Mouse (Mus musculus) megakaryocyte progenitor cell, adult 5-6 weeks (primary cell): Measurements from ENCODE around the gene Gtdc1. TPM values are rescaled to one million over a fixed set of nuclear protein-coding genes. Genes with fewer than 3 reads are reported as not detected.

Source experiments
- ATAC-seq: replicated peaks from 2 replicates; pipeline ENCODE4 v1.8.0; 2016; ENCODE audit warnings: mild to moderate bottlenecking, moderate TSS enrichment, inconsistent platforms; ENCODE audit not compliant: poor library complexity
- total RNA-seq, 2 experiments: library from RNA; stranded (forward) in 1 of 2; stranded (reverse) in 1 of 2; fragments of 157-497, 149-512 nt in 1 of 2; fragments of 200-1000 nt in 1 of 2; gene quantifications; 2 replicates each; pipeline versions ENCODE4 v1.2.3 to v1.2.4; 2015 to 2017

Gene Gtdc1
- total RNA-seq, 2 experiments from 2014 or later, result 16.9 to 18.6 TPM

DNA sequence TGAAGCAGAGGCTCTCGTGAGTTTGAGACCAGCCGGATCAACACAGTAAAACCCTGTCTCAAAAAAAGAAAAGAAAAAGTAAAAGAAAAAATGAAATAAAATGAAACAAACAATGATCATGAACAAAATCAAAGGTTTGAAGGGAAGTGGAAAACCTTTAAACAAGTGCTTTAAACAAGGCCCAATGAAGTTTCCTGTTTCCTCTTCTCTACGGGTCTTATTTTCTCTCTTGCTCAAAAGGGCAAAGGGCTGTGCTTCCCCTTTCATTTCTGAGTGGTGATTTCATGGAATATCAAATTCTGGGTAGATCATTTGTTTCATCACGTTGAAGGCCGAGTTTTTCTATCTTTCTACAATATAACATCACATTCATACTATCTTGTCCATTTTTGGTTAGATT is 136.3 kb downstream of the Gtdc1 start:
- ATAC-seq, result no peak

DNA sequence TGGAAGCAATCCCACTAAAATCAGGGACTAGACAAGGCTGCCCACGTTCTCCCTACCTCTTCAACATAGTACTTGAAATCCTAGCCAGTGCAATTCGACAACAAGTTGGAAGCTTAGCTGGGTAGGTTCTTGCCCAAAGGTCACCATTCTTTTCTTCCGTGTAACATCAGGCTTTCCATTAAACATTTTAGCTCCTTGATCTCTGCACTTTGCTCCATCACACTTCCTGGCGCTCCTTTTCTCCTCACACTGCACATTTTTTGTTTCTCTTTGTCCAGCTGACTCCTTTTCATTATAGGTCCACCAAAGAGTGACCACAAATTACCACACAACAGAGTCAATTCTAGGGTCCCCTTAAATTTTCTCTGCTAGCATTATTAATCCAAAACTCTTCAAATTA is 144.7 kb downstream of the Gtdc1 start:
- no peak for ATAC-seq

DNA sequence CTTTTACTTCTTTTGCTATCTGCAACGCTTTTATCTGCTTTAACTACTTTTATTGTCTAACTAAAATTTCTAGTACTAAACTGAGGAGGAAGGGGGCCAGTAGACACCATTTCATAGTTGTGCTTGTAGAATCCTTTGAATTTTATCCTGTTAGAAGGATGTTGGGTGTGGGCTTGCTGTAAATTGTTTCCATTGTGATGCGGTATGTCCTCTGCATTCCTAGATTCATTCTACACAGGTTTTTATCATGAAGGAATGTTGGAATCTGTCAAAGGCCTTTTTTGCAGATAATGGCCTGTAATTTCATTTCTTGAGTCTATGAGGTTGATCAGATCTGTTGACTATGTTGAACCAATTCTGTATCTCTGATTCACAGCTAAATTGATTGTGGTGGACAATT is 146.5 kb downstream of the Gtdc1 start:
- ATAC-seq, result no peak

DNA sequence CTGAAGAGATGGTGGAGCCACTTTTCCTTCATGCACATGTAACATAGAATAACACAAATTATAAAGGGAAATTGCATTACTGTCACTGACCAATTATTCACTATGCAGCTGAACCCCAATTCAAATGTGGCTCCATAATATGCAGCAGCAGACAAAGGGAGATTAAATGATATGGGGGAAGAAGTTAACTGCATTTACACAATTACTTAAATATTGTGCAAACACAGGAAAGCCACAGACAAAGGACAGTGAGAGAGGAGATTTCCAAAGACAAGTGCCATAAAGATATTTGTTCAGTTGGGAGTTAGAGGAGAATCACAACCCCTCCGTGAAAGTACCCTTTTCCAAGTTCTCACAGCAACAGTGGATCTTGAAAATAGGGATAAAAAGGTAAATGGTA is 163.6 kb downstream of the Gtdc1 start:
- ATAC-seq, result peak; percentile 31; the same call in 1 of the 2 replicates

DNA sequence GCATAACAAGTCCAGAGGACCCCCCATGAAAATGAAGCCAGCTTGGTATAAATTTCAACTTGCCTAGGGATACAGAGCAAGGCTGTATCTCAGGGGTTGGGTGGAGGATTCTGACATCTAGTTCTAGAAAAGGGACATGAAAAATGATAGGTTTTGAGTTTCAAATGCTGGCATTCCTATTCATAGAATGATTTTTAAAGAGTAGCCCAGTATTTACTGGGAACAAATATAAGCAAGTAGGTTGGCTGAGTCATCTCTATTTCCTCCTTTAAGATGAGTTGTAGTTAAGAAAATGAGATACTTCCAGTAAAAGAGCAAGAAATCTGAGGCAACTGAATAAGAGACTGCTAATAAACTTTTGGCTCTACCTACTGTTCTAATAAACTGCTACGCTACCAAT is 190.8 kb downstream of the Gtdc1 start:
- ATAC-seq, result no peak

DNA sequence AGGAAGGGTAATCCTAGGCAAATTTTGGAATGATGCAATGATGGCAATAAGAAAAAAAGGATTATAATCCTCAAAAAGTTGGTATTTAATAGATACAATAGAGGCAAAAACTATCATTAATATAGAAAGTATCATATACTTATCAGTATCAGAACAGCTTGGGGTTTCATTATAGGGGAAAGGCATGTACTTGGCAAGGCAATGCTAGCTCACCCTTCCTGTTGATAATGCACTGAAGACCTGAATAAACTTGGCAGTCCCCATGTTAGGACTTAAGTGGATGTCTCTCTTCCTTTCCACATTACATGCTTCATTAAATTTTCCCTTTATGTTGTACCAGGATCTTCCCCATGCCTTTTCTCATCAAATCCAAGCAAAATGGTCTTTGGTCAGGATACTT is 206.0 kb downstream of the Gtdc1 start:
- ATAC-seq, result peak; percentile 71

DNA sequence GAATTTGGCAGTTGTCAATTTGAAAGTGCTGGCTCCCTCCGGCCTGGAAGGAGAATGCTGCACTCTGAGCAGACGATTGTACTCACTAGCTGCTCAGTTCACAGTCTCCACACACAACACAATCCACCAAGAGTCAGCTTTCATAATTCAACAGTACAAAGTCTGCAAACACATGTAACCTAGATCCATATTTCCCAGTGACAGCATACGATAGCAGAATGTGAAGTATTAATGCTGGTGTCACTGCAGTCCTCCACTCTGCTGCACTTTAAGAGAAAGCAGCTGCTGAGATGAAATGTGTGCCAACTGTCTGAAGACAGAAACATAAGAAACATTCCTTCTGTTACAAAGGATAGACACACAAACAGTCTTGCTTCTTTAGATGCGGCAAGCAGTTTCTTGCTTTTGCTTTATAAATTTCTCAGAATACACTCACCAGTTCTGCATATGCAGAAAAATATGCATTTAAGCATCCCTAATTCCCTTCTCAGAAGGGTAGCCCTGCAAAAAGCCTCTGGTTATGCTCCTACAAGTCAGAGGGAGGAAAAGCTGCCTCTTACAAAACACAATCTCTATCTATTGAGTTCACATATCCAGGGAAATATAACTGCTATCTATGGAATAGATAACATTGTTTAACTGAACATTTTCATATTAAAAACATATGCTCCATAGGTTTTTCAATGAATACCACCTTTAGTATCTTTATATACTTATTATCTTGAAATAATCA is 221.4 kb downstream of the Gtdc1 start:
- ATAC-seq, result no peak

DNA sequence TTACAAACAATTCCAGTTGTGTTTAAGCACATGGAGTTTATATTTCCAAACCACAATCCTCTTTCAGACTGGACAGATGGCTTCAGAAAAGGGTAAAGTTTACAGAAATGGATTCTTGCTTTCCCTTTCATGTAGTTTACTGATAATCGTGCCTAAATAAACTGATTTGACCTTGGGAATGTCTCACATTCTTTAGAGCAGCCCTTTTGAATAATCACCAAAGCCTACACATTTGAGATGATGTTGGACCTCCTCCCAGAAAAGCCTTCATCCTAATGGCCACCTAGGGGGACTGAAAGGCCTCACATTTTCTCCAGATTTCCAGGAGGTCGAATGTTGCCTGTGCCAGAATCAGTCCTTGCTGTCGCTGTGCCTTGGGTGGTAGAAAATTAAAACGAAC is 227.2 kb downstream of the Gtdc1 start:
- no peak for ATAC-seq

DNA sequence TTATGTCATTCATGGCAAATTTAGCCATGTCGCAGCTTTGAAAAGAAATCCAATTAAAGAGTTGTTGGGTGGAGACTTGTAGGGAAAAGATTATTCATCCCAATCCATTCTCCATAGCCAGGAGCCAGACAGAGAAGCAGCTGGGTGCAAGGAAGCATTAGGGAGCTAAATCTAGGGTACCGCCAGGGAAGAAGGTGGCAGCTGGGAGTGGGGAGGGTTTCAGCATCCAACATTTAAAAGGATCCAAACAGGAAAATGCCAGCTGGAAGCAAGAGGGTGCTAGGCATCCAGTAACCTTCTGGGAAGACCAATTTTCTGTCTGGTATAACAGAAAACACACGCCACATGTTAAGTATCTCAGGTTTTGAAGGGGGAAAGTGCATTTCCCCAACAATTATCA is 231.0 kb downstream of the Gtdc1 start:
- no peak for ATAC-seq

DNA sequence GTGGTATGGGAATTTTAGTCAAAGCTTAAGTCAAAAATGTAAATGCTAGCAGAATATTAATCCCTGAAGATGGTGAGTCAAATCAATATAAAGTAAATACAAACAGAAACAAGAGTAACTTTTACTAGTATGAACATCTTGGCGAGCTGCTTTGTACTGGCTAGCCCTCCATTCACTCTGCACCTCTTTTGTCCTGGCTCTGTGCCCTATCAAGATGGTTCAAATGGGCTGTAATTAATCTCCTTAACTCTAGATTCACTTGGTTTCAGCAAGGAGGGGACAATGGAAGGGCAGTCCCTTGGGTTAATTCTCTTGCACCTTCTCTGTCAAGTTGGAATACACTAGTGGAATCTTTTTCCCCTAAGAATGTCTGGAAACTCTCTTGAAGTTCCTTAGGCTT is 233.6 kb downstream of the Gtdc1 start:
- no peak for ATAC-seq

DNA sequence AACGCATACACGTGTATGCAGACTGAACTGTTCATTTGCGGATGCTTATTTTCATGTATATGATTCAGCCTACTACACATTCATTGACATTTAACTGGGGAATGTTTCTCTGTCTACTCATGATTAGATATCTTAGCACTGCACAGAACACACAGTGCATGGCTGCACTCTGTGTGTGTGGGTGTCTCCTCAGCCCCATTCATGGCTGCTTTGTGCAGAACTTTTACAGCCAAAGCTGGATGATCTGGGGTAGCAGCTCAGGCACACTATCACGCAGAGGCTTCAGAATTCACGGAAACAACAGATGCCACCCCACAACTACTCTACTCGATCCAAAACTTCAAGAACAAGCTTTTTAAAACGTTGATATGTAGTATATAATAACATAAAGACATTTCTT is 263.4 kb downstream of the Gtdc1 start:
- ATAC-seq, result no peak

DNA sequence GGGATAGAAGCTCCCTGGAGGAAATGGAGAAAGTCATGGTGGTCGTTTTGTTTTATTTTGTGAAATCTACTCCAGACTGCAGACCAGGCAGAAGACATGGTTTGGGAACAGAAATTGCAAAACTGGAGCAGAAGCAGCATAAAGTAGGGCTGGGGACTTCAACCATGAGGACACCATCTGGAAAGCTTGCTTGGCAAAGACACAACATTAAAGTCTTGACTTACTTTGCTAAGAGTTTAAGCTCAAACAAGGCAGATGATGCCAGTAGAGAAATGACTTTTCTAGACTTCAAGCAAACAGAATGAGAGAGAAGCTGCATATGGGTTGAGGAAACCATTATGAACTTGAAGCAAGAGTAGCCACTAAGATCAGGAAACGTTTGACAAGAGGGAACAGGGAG is 267.6 kb downstream of the Gtdc1 start:
- no peak for ATAC-seq

DNA sequence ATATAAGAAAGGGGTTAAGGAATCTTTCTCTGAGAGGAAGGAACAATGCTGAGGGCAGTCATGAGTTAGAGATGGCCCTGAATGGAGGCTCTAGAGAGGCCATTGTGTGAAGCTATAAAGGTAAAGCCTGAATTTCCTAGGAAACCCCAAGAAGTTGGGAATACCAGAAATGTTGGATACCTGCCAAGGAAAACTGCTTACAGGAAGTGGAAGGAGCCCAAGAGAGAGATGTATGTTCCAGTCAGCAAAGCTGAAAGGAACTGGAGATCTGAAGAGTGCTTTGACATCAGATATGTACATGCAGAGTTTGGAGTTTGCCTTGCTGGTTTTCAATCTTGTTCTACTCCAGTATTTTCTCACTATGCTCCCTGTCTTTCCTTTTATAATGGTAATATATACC is 268.4 kb downstream of the Gtdc1 start:
- ATAC-seq, result no peak

DNA sequence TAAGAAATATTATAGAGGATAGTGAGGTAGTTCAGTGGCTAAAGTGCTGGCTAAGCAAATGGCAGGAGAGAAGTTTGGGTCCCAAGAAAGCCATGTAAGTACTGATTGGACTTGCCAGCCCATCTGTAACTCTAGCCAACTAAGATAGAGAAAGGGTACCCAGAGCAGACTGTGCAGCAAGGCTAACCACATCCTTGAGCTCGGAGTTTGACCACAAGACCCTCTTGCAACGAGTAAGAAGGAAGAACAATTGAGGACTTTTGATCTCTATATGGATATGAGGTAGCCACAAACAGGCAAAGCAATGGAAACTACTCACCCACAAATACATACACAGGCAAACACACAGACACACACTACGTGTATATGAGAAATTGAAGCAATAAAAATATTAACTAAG is 278.9 kb downstream of the Gtdc1 start:
- ATAC-seq, result peak; percentile 66

DNA sequence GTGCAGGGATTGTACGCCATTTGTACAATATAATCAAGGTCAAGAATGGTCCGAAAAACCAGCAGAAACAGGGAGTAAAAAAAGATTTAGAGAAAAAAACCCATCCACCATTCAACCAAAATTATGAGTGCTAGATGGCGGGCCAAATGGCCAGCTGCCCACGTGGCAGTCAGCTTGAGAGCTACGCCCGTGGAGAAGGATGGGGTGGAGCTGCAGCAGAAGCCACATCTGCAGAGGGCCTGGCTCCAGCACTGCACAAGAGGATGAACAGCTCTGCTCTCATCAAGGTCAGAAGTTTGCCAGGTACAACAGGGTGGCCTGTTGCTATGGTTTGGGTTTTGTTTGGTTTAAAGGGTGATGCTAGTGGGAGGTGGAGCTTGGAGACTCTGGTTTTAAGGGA is 281.1 kb downstream of the Gtdc1 start:
- ATAC-seq, result no peak

DNA sequence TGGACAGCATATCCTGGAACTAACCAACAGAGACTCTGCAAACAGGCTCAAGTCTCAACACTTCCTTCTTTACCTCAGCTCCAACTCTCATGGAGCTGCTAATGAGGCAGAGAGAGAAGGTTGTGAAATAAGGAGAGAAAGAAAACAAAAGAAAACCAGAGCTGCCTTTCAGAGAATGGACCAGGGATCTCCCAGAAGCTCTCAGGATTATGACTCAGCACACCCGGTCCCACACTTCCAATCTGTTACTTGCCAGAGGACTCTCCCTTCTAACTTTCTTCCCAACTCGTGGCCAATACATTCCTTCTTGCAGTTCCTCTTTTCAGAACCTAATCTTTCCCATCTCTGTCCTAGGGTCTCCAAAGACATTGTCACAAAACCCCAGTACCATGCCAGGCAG is 288.1 kb downstream of the Gtdc1 start:
- ATAC-seq, result no peak

DNA sequence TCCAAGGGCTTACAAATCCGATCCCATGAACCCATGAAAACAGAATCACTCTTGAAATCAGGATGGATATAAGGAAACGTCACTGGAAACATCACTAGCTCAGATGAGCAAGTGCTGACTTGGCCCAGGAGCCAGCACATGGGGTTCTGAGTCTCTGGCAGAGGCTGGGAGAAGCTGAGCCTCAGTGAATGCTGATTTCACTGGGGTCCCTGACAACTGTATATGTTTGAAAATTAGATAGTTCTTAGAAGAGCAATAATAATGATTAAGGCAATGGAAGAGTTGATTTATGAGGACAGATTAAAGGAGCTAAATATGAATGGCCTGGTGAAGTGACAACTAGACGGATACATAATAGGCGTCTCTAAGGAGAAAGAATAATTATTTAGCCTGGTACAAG is 289.3 kb downstream of the Gtdc1 start:
- no peak for ATAC-seq

DNA sequence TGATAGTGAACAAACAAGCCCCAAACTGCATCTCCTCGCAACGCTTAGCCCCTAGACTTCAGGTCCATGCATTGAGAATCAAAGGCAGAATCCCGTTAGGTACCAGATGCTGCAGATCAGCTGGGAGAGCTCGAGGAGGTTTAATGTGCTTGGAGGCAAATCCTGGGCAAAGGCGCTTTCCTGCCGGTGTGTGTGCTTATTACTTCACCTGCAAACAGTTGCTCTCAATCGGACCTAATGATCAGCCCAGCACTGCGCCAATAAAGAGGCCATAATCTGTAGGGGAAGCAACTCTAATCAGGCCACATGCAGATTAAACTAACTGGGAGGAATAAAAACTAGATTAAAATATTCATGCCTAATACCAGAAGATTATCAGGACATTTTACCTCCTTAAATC is 293.5 kb downstream of the Gtdc1 start:
- ATAC-seq, result no peak

DNA sequence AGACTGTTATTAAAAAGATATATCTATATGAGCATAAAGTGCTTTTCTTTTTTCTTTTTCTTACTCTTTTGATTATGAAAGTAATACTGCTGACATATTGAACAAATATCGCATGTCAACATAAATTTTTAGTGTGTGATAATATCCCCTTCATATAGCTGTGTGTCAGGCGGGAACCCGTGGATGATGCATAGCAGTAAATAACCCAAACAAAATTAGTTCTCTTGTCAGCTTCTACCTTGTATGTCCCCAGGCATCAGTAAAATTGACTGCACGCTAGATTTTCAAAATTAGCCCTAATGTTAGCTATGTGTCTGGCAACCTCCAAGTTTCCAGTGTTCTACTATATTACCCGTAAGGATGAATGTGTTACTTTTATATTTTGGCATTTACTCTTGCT is 294.4 kb downstream of the Gtdc1 start:
- ATAC-seq, result no peak

DNA sequence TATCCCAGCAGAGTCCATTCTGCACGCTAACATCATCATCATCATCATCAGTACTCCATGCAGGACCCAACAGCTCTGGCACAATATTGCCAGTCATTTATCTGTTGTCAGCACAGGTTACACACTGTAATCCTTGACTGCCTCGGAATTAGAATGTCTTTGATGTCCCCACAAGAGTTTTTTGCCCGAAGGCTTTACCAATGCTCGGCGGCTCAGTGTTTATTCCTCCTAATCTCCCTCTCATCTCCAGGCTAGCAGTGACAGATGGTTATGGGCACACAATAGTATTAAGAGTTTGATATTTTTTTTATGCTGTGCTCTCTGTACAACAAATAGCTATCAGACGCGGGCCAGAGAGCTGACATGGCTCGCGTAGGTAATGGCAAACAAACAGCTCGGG is 294.9 kb downstream of the Gtdc1 start:
- ATAC-seq, result no peak

DNA sequence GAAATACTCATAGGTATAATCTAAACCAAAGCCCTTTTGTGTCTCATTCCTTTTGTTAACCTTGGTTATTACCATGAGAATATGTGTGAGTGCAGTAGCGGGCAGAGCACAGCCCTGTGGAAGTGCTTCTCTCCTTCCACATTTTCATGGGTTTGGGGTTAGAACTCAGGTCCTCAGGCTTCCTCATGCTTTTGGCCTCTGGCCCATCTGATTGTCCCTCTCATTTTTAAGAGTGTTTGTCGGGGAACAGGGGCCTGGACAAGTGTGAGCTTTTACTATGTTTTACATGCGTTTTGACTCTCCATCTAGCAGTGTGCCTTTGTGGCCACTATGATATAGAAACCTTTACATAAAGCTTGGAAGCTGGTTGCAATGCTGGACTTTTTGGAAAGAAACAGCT is 296.4 kb downstream of the Gtdc1 start:
- no peak for ATAC-seq

DNA sequence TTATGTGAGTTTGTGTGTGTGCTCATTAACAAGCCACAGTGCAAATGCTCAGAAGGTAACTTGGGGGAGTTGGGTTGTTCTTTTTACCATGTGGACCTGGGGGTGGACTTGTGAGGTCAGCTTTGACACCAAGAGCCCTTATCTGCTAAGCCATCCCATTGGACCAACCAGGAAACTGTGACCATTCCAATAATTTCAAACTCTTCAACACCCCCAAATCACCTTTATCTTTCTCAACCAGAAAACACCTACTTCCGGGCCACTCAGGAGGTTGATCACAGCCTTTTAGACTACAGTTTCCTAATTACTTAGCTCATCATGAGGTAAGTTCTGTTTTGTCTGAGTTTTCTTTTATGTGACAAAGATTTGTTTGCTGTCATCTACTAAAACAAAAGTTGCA is 298.7 kb downstream of the Gtdc1 start:
- no peak for ATAC-seq

DNA sequence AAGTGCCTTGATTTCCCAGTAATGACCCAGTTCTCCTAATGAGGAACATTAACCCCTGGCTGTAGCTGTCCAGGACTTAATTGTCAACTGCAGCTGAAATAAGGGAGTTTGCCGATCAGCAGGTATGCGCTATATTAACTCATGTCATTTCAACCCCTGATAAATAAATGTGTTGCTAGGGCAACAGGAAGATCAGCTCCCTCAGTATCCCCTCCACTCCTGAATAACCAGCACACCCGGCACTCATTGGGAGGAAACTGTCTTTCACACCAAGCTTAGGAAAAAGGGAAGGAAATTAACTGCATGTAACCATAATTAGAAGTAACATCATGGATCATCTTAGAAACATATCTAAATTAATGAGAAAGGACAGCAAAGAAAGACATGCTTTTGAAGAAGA is 302.3 kb downstream of the Gtdc1 start:
- ATAC-seq, result no peak

DNA sequence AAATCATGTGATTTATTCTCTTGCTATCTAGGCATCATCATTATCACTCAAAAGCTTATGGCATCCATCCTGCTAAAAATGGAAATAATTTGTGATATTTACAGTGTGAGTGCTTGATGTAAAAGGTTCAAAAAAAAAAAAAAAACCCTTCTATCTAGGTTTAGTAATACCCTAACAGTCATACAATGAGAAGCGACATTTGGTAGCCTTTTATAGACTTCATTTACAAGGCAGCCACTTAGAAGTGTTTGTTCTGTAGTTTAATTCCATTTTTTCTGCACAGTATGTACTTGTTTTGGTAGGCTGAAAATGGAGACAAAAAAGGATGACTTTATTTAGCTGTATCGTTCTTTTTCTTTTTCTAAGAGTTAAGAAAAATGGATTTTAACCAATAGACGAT is 305.0 kb downstream of the Gtdc1 start:
- no peak for ATAC-seq
